Mouse (Mus musculus) limb, embryonic 12.5 days (tissue): ENCODE measurements around the gene Actl6b. TPM values are rescaled to one million over a fixed set of nuclear protein-coding genes. Genes with fewer than 3 reads are reported as not detected.

Source experiments
- ATAC-seq: fragments of 200-750 bp; cut with Nextera tagmentation; 2 replicates; pipeline ENCODE4 v1.8.0; 2017; ENCODE audit warnings: low read depth, moderate TSS enrichment; ENCODE audit not compliant: insufficient number of reproducible peaks, insufficient read depth, low FRiP score, low TSS enrichment
- H3K27ac ChIP-seq: fragments of 300-500 bp; sonication (generic); 2 replicates; pipeline ENCODE4 v1.5.1; 2016; ENCODE audit warnings: mild to moderate bottlenecking, moderate library complexity
- H3K27me3 ChIP-seq: fragments of 300-500 bp; sonication (generic); 2 replicates; pipeline ENCODE4 v1.6.1; 2016; ENCODE audit warnings: mild to moderate bottlenecking, moderate library complexity
- H3K36me3 ChIP-seq: fragments of 300-500 bp; sonication (generic); 2 replicates; pipeline ENCODE4 v1.6.1; 2016; ENCODE audit warnings: mild to moderate bottlenecking, moderate library complexity
- H3K4me1 ChIP-seq: fragments of 300-500 bp; sonication (generic); replicated peaks from 2 replicates; pipeline ENCODE4 v1.6.1; 2016
- H3K4me2 ChIP-seq: fragments of 300-500 bp; sonication (generic); 2 replicates; pipeline ENCODE4 v1.6.1; 2016; ENCODE audit warnings: mild to moderate bottlenecking, moderate library complexity
- H3K4me3 ChIP-seq: fragments of 300-500 bp; sonication (generic); replicated peaks from 2 replicates; pipeline ENCODE4 v1.5.1; 2016; ENCODE audit warnings: mild to moderate bottlenecking
- H3K9ac ChIP-seq: fragments of 300-500 bp; sonication (generic); replicated peaks from 2 replicates; pipeline ENCODE4 v1.6.1; 2016; ENCODE audit warnings: mild to moderate bottlenecking, moderate library complexity
- H3K9me3 ChIP-seq: fragments of 300-500 bp; sonication (generic); 2 replicates; pipeline ENCODE4 v1.6.1; 2016; ENCODE audit warnings: mild to moderate bottlenecking, moderate library complexity
- WGBS: fragments of 180-500 bp; shearing (Covaris S2); methylation state at CpG from one replicate; pipeline ENCODE4 v1.1.7; 2016; 5-methylcytosine and 5-hydroxymethylcytosine counted together
- polyA plus RNA-seq: library from polyadenylated mRNA; unstranded; fragments of >200 nt; fragmentation: Nextera tagmentation; extraction: Ambion mirVana; gene quantifications from 2 replicates; pipeline ENCODE4 v1.2.1, GENCODE M21; 2016

The Actl6b gene
- polyA plus RNA-seq, 1 experiment from 2014 or later: 0.68 TPM

- no peaks in the 10 kb centered on the region for H3K36me3 ChIP-seq
Measured at GRCm38 (mm10) chr5:137584976-137585375, 31.7 kb downstream of the Actl6b start.

GRCm38 (mm10) chr5:137590507-137590906, 37.2 kb downstream of the Actl6b start:
- H3K4me2 ChIP-seq: no peak overlapping the region
- 72% methylated on average over 5 of the region's 5 CpGs for WGBS
- H3K27me3 ChIP-seq: no peaks in the 10 kb centered on the region
- no peak overlapping the region for H3K4me3 ChIP-seq
- H3K9ac ChIP-seq: no peak overlapping the region
- no peaks in the 10 kb centered on the region for H3K36me3 ChIP-seq
- H3K27ac ChIP-seq: no peak overlapping the region
- H3K4me1 ChIP-seq: 0 out of 2 replicates have a peak, but pooled peaks cover 7% of the 10 kb centered on the region
- peaks cover 9% of the 10 kb centered on the region; the same call in 1 of the 2 replicates for H3K9me3 ChIP-seq
- no peak for ATAC-seq

More at GRCm38 (mm10) chr5:137584976-137585375, 31.7 kb downstream of the Actl6b start:
- Histone ChIP-seq H3K4me1 (peaks cover 19% of the 10 kb centered on the region), H3K9ac (no peak overlapping the region), H3K27me3 (peaks cover 34% of the 10 kb centered on the region), H3K4me3 (no peak overlapping the region), H3K9me3 (peaks cover 9% of the 10 kb centered on the region; the same call in 1 of the 2 replicates), H3K27ac (no peak overlapping the region), H3K4me2 (no peak overlapping the region)
- ATAC-seq: no peak
- WGBS: 33% methylated on average over 8 of the region's 8 CpGs

GRCm38 (mm10) chr5:137595921-137596320, 42.6 kb downstream of the Actl6b start:
- Histone ChIP-seq H3K4me1 (peaks cover 15% of the 10 kb centered on the region), H3K4me2 (no peak overlapping the region), H3K27ac (no peak overlapping the region), H3K9ac (no peak overlapping the region), H3K36me3 (peaks cover 17% of the 10 kb centered on the region), H3K4me3 (no peak overlapping the region), H3K9me3 (no peaks in the 10 kb centered on the region), H3K27me3 (no peaks in the 10 kb centered on the region)
- no peak for ATAC-seq
- 77% methylated on average over 7 of the region's 7 CpGs for WGBS

GRCm38 (mm10) chr5:137596601-137597261, 43.4 kb downstream of the Actl6b start:
- Histone ChIP-seq H3K27me3 (no peaks in the 10 kb centered on the region), H3K4me3 (0 out of 2 replicates have a peak overlapping the region, but pooled peaks have one; percentile 1), H3K4me2 (peak overlapping the region; percentile 21; the same call in 1 of the 2 replicates), H3K9me3 (no peaks in the 10 kb centered on the region), H3K9ac (no peak overlapping the region), H3K27ac (no peak overlapping the region), H3K36me3 (peaks cover 17% of the 10 kb centered on the region), H3K4me1 (peaks cover 15% of the 10 kb centered on the region)
- ATAC-seq: no peak
- 28% methylated on average over 26 of the region's 30 CpGs for WGBS

GRCm38 (mm10) chr5:137597625-137598024, 44.3 kb downstream of the Actl6b start:
- Histone ChIP-seq H3K27ac (no peak overlapping the region), H3K27me3 (no peaks in the 10 kb centered on the region), H3K4me2 (no peak overlapping the region), H3K9me3 (no peaks in the 10 kb centered on the region), H3K9ac (no peak overlapping the region), H3K4me1 (peaks cover 24% of the 10 kb centered on the region), H3K36me3 (peaks cover 17% of the 10 kb centered on the region), H3K4me3 (no peak overlapping the region)
- no peak for ATAC-seq
- 96% methylated on average over 6 of the region's 6 CpGs for WGBS

GRCm38 (mm10) chr5:137598100-137598826, 44.9 kb downstream of the Actl6b start:
- Histone ChIP-seq H3K4me3 (no peak overlapping the region), H3K27me3 (no peaks in the 10 kb centered on the region), H3K4me1 (peaks cover 30% of the 10 kb centered on the region), H3K9ac (no peak overlapping the region), H3K36me3 (peaks cover 17% of the 10 kb centered on the region), H3K9me3 (no peaks in the 10 kb centered on the region), H3K4me2 (no peak overlapping the region), H3K27ac (no peak overlapping the region)
- 86% methylated on average over 2 of the region's 2 CpGs for WGBS
- no peak for ATAC-seq

GRCm38 (mm10) chr5:137599600-137599999, 46.3 kb downstream of the Actl6b start:
- Histone ChIP-seq H3K4me1 (peaks cover 36% of the 10 kb centered on the region), H3K9me3 (no peaks in the 10 kb centered on the region), H3K4me3 (peak overlapping the region; percentile 72), H3K9ac (peak overlapping the region; percentile 83), H3K27me3 (no peaks in the 10 kb centered on the region), H3K36me3 (peaks cover 28% of the 10 kb centered on the region), H3K27ac (peak overlapping the region; percentile 17; the same call in 1 of the 2 replicates), H3K4me2 (peak overlapping the region; percentile 94)
- no peak for ATAC-seq
- 78% methylated on average over 9 of the region's 9 CpGs for WGBS

- 2% methylated on average over 19 of the region's 19 CpGs for WGBS
- Histone ChIP-seq H3K36me3 (peaks cover 35% of the 10 kb centered on the region), H3K4me2 (peak overlapping the region; percentile 94), H3K9ac (peak overlapping the region; percentile 83), H3K27ac (peak overlapping the region; percentile 17), H3K4me3 (peak overlapping the region; percentile 72), H3K4me1 (peaks cover 36% of the 10 kb centered on the region), H3K27me3 (no peaks in the 10 kb centered on the region), H3K9me3 (no peaks in the 10 kb centered on the region)
- ATAC-seq: peak; percentile 61
Measured at GRCm38 (mm10) chr5:137600281-137600618, 46.9 kb downstream of the Actl6b start.

GRCm38 (mm10) chr5:137600619-137601364, 47.5 kb downstream of the Actl6b start, which contains the start of gene Mospd3:
Gene Mospd3 (minus strand): TSS chr5:137601058.
- H3K27me3 ChIP-seq: no peaks in the 10 kb centered on the region
- H3K9me3 ChIP-seq: no peaks in the 10 kb centered on the region
- H3K9ac ChIP-seq: peak within 1 kb of the TSS; percentile 83
- peak within 1 kb of the TSS; percentile 94 for H3K4me2 ChIP-seq
- WGBS: under 1% methylated on average over 41 of the region's 41 CpGs
- peaks cover 40% of the 10 kb centered on the region for H3K36me3 ChIP-seq
- peak; percentile 91 for ATAC-seq
- H3K27ac ChIP-seq: peak within 1 kb of the TSS; percentile 84
- peak within 1 kb of the TSS; percentile 72 for H3K4me3 ChIP-seq
- peaks cover 36% of the 10 kb centered on the region for H3K4me1 ChIP-seq

GRCm38 (mm10) chr5:137601365-137601729, 48.0 kb downstream of the Actl6b start:
- ATAC-seq: no peak
- no peaks in the 10 kb centered on the region for H3K9me3 ChIP-seq
- H3K36me3 ChIP-seq: peaks cover 46% of the 10 kb centered on the region
- WGBS: under 1% methylated on average over 22 of the region's 22 CpGs
- H3K4me1 ChIP-seq: peaks cover 36% of the 10 kb centered on the region
- H3K4me2 ChIP-seq: peak overlapping the region; percentile 94
- H3K27me3 ChIP-seq: no peaks in the 10 kb centered on the region
- peak overlapping the region; percentile 84; the same call in 1 of the 2 replicates for H3K27ac ChIP-seq
- H3K4me3 ChIP-seq: peak overlapping the region; percentile 72
- peak overlapping the region; percentile 60 for H3K9ac ChIP-seq
